Mouse (Mus musculus) intestine, embryonic 16.5 days (tissue): ENCODE measurements around the gene Trp53. TPM values are rescaled to one million over a fixed set of nuclear protein-coding genes. Genes with fewer than 3 reads are reported as not detected.

Experiments used
- ATAC-seq: fragments of 200-750 bp; cut with Nextera tagmentation; 2 replicates; pipeline ENCODE4 v1.8.0; 2017; ENCODE audit warnings: moderate TSS enrichment, moderate library complexity
- H3K27ac ChIP-seq: fragments of 300-500 bp; sonication (generic); 2 replicates; pipeline ENCODE4 v1.5.1; 2014; ENCODE audit warnings: mild to moderate bottlenecking, low read length
- H3K27me3 ChIP-seq: fragments of 300-500 bp; sonication (generic); replicated peaks from 2 replicates; pipeline ENCODE4 v1.6.1; 2014; ENCODE audit warnings: low read length, control low read depth, mixed read lengths; ENCODE audit not compliant: control insufficient read depth, insufficient read depth
- H3K36me3 ChIP-seq: fragments of 300-500 bp; sonication (generic); 2 replicates; pipeline ENCODE4 v1.6.1; 2014; ENCODE audit warnings: low read length, control low read depth; ENCODE audit not compliant: control insufficient read depth, insufficient read depth
- H3K4me1 ChIP-seq: fragments of 300-500 bp; sonication (generic); 2 replicates; pipeline ENCODE4 v1.6.1; 2014; ENCODE audit warnings: low read length, control low read depth, mixed read lengths; ENCODE audit not compliant: control insufficient read depth, insufficient read depth
- H3K4me2 ChIP-seq: fragments of 300-500 bp; sonication (generic); 2 replicates; pipeline ENCODE4 v1.6.1; 2014; ENCODE audit warnings: low read depth, low read length, control low read depth
- H3K4me3 ChIP-seq: fragments of 300-500 bp; sonication (generic); 2 replicates; pipeline ENCODE4 v1.5.1; 2014; ENCODE audit warnings: mild to moderate bottlenecking, low read length
- H3K9ac ChIP-seq: fragments of 300-500 bp; sonication (generic); 2 replicates; pipeline ENCODE4 v1.6.1; 2014; ENCODE audit warnings: low read depth, low read length
- H3K9me3 ChIP-seq: fragments of 300-500 bp; sonication (generic); 2 replicates; pipeline ENCODE4 v1.6.1; 2016; ENCODE audit warnings: low read length, control low read depth; ENCODE audit not compliant: control insufficient read depth
- WGBS: fragments of 180-500 bp; shearing (Covaris S2); extraction: QIAGEN DNeasy Blood & Tissue Kit; methylation state at CpG from one replicate; pipeline ENCODE4 v1.1.7; 2014; 5-methylcytosine and 5-hydroxymethylcytosine counted together
- microRNA counts: library from miRNA; unstranded; fragments of <30 nt; microRNA quantifications from one replicate; lab custom pipeline; 2016
- microRNA-seq: library from miRNA; unstranded; fragments of <30 nt; microRNA quantifications from one replicate; pipeline ENCODE4, GENCODE M21; 2016
- polyA plus RNA-seq: library from polyadenylated mRNA; unstranded; fragments of >200 nt; fragmentation: Nextera tagmentation; extraction: Ambion mirVana; gene quantifications from 2 replicates; pipeline ENCODE4 v1.2.1, GENCODE M21; 2015

Gene Trp53
- polyA plus RNA-seq, 1 experiment from 2014 or later: 148 TPM

DNA sequence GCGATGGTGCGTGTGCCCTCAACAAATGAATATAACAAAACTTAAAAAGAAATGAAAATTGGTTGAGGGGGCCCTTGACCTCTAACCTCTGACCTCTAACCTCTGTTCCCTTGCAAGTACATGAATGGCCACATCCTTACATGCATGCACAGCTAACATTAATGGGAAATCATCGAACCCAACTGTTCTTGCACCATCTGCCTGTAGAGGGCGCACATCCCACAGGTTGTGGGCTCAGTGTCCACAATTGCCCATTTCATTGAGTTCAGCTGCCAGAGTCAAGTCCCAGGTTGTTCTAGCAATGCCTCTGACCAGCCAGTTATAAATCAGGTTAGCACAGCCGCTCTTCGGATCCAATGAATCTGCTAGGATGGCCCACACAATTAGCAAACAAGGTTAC, 48.1 kb downstream of the Trp53 start:
- H3K9ac ChIP-seq: no peak overlapping the region
- H3K4me1 ChIP-seq: no peaks in the 10 kb centered on the region
- ATAC-seq: no peak
- H3K27me3 ChIP-seq: no peaks in the 10 kb centered on the region
- H3K9me3 ChIP-seq: no peaks in the 10 kb centered on the region
- H3K4me3 ChIP-seq: no peak overlapping the region
- WGBS: 36% methylated on average over 6 of the region's 6 CpGs
- H3K27ac ChIP-seq: no peak overlapping the region
- H3K4me2 ChIP-seq: no peak overlapping the region
- H3K36me3 ChIP-seq: no peaks in the 10 kb centered on the region

DNA sequence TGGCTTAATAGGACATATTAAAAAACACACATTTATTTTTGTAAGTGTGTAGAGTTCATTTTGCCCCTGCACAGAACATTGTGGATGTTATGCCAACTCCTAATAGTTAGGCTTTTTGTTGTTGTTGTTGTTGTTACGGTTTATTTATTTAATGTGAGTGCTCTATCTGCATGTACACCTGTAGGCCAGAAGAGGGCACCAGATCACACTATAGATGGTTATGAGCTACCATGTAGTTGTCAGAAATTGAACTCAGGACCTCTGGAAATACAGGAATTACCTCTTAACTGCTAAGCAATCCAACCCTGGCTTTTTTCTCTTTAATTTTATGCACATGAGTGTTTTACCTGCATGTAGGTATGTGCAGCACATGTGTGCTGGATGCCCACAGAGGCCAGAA, 49.6 kb downstream of the Trp53 start:
- Histone ChIP-seq H3K9ac (no peak overlapping the region), H3K36me3 (no peaks in the 10 kb centered on the region), H3K4me2 (no peak overlapping the region), H3K27ac (no peak overlapping the region), H3K27me3 (no peaks in the 10 kb centered on the region), H3K9me3 (no peaks in the 10 kb centered on the region), H3K4me1 (peaks cover 8% of the 10 kb centered on the region), H3K4me3 (no peak overlapping the region)
- 60% methylated on average over 1 of the region's 1 CpGs for WGBS
- ATAC-seq: no peak

DNA sequence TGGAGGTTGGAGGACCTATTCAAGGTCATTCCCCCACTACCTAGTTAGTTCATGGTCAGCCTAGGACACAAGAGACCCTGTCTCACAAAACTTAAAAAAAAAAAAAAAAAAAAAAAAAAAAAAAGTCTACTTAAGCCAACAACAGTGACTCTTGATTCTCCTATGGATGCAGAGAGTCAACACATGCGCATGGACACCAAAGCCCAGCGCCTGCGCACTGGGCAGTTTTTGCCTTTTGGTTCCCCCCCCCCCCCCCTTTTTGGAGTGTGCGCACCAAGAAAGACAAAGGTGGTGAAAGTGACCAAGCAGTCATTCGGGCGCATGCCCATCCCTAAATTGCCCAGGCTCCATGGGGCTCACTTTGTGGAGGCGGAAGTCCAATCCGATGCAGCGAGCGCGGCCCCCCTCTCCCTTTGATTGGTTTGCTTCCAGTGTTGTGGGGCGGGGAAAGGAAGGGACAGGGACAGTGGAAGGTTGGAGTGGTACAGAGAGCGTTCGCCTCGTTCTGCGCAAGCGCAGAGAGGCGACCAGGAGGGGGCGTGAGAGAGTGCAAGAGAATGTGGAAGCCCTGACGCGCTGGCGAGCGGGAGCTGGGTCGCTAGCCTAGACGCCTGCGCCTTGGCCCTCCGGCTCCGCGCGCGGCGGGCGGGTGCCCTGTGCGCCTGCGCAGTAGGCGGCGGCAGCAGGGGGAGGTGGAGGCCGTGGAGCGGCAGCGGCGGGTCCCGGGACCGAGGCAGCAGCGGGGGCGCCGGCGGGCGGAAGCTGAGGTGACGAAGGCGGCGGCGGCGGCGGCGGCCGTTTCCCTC, 52.3 kb downstream of the Trp53 start, which contains the start of gene Fxr2:
Gene Fxr2, plus strand, starts transcription at position 707 of the 806 bp plus-strand sequence.
- Histone ChIP-seq H3K4me3 (peak within 1 kb of the TSS; percentile 100), H3K9ac (peak within 1 kb of the TSS; percentile 98), H3K4me2 (peak within 1 kb of the TSS; percentile 72), H3K36me3 (no peaks in the 10 kb centered on the region), H3K4me1 (peaks cover 16% of the 10 kb centered on the region), H3K27ac (peak within 1 kb of the TSS; percentile 96), H3K27me3 (no peaks in the 10 kb centered on the region), H3K9me3 (no peaks in the 10 kb centered on the region)
- WGBS: under 1% methylated on average over 38 of the region's 56 CpGs
- peak; percentile 99 for ATAC-seq

DNA sequence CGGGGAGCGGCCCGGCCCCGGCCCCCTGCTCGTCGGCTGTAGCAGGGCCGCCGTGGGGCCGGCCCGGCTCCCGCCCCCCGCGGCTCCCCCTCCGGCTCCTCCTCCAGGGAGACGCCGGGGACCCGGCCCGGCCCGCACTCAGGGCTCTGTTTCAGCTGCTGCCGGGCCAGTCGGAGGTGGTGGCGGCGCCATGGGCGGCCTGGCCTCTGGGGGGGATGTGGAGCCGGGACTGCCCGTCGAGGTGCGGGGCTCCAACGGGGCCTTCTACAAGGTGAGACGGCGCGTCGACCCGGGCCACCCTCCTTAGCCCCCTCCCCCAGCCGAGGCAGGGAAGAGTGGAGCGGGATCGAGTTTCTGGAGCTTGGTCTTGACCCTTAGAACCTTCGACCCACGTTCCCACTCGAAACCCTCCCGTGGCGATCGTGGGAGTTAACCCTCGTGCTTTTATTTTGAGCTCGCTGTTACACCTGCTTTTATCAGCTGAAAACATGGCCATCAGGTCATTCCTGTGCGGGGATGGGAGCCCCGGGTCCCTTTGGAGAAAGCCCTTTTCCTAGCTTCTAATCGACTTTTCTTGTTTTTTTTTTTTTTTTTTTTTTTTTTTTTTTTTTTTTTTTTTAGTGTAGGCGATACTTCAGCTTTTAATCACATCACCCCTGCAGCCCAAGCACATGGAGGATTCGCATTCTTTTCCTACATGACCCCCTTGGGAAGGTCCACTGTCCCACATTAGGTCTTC, 53.1 kb downstream of the Trp53 start:
- peak; percentile 73 for ATAC-seq
- H3K27me3 ChIP-seq: no peaks in the 10 kb centered on the region
- H3K4me3 ChIP-seq: peak overlapping the region; percentile 100
- peak overlapping the region; percentile 72 for H3K4me2 ChIP-seq
- no peaks in the 10 kb centered on the region for H3K9me3 ChIP-seq
- H3K9ac ChIP-seq: peak overlapping the region; percentile 98
- H3K36me3 ChIP-seq: no peaks in the 10 kb centered on the region
- under 1% methylated on average over 48 of the region's 50 CpGs for WGBS
- peaks cover 16% of the 10 kb centered on the region for H3K4me1 ChIP-seq
- H3K27ac ChIP-seq: peak overlapping the region; percentile 96

DNA sequence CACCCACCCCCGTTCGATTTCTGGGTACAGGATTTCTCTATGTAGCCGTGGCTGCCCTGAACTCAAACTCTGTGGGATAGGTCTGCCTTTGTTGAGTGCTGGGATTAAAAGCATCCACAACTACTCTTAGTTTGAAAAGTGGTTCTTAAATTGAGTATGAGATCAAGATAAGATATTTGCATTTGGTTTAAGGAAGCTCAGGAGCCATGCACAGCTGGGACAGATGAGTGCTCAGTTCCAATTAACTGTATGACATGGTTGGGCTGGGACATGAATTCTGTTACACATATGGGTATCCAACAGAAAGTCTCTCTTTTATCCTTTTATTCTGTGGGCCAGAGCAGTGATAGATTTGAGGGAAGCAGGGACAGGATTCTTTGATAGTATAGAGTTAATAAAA, 55.3 kb downstream of the Trp53 start:
- whole genome bisulfite sequencing: 66% methylated on average over 3 of the region's 3 CpGs
- no peak for ATAC-seq
- Histone ChIP-seq H3K27me3 (no peaks in the 10 kb centered on the region), H3K4me1 (peaks cover 16% of the 10 kb centered on the region), H3K4me3 (no peak overlapping the region), H3K36me3 (no peaks in the 10 kb centered on the region; the same call in 1 of the 2 replicates), H3K9me3 (no peaks in the 10 kb centered on the region), H3K27ac (no peak overlapping the region), H3K9ac (no peak overlapping the region), H3K4me2 (no peak overlapping the region; the same call in 1 of the 2 replicates)

MicroRNAs encoded within 50 kb of the gene (microRNA counts, 519-probe panel; counts per million panel counts)
- 2,457 counts per million, percentile 60 among the panel's probes with 10 or more counts for microRNA mmu-miR-467f (lab: Ali Mortazavi, UCI)

Small RNA genes within 50 kb of the gene (microRNA-seq; reads per million reads assigned to microRNA genes)
- not detected for gene Mir467f

Other genes starting within 250 kb of the Trp53 start
- gene Rnf227, start 239.9 kb upstream of the Trp53 start, polyA plus RNA-seq: 8.0 and 8.3 TPM in 2 replicates
- 33.4 and 35.5 TPM in 2 replicates for gene Chd3, start 211.0 kb upstream of the Trp53 start, polyA plus RNA-seq
- gene Naa38, start 184.9 kb upstream of the Trp53 start, polyA plus RNA-seq: 168 and 170 TPM in 2 replicates
- 22.6 and 24.0 TPM in 2 replicates for gene Cyb5d1, start 184.7 kb upstream of the Trp53 start, polyA plus RNA-seq
- 30.8 and 31.0 TPM in 2 replicates for gene Tmem88, start 182.1 kb upstream of the Trp53 start, polyA plus RNA-seq
- 17.6 and 18.8 TPM in 2 replicates for gene Kdm6b, start 166.7 kb upstream of the Trp53 start, polyA plus RNA-seq
- gene Dnah2, start 31.2 kb upstream of the Trp53 start, polyA plus RNA-seq: 0.93 and 1.0 TPM in 2 replicates
- gene Efnb3, start 20.2 kb upstream of the Trp53 start, polyA plus RNA-seq: 6.3 and 6.8 TPM in 2 replicates
- 24.5 and 26.6 TPM in 2 replicates for gene Wrap53, start 104 bp upstream of the Trp53 start, polyA plus RNA-seq
- gene Atp1b2, start 25.6 kb downstream of the Trp53 start, polyA plus RNA-seq: 6.6 and 6.8 TPM in 2 replicates
- gene Shbg, start 37.5 kb downstream of the Trp53 start, polyA plus RNA-seq: 0.10 and 0.72 TPM in 2 replicates
- 15.4 and 18.1 TPM in 2 replicates for gene Sat2, start 41.7 kb downstream of the Trp53 start, polyA plus RNA-seq
- 12.1 and 12.6 TPM in 2 replicates for gene Fxr2, start 52.6 kb downstream of the Trp53 start, polyA plus RNA-seq
- not detected in 2 replicates for gene Sox15, start 75.0 kb downstream of the Trp53 start, polyA plus RNA-seq
- 68.3 and 69.9 TPM in 2 replicates for gene Mpdu1, start 82.3 kb downstream of the Trp53 start, polyA plus RNA-seq
- gene Cd68, start 85.8 kb downstream of the Trp53 start, polyA plus RNA-seq: 14.0 and 14.7 TPM in 2 replicates
- 524 and 563 TPM in 2 replicates for gene Eif4a1, start 92.1 kb downstream of the Trp53 start, polyA plus RNA-seq
- gene Senp3, start 101.7 kb downstream of the Trp53 start, polyA plus RNA-seq: 51.8 and 60.3 TPM in 2 replicates
- gene Tnfsf13, start 105.4 kb downstream of the Trp53 start, polyA plus RNA-seq: 0.44 and 0.57 TPM in 2 replicates
- 6.0 and 6.3 TPM in 2 replicates for gene Tnfsf12, start 115.5 kb downstream of the Trp53 start, polyA plus RNA-seq
- 3.0 and 3.3 TPM in 2 replicates for gene Tnfsfm13, start 115.7 kb downstream of the Trp53 start, polyA plus RNA-seq
- gene Polr2a, start 178.3 kb downstream of the Trp53 start, polyA plus RNA-seq: 14.8 and 16.8 TPM in 2 replicates
- 0.13 and 0.16 TPM in 2 replicates for gene Slc35g3, start 181.6 kb downstream of the Trp53 start, polyA plus RNA-seq
- gene Zbtb4, start 185.6 kb downstream of the Trp53 start, polyA plus RNA-seq: 2.3 and 2.4 TPM in 2 replicates
- gene Chrnb1, start 215.6 kb downstream of the Trp53 start, polyA plus RNA-seq: 3.9 and 4.7 TPM in 2 replicates
- gene Fgf11, start 221.5 kb downstream of the Trp53 start, polyA plus RNA-seq: 1.3 and 1.4 TPM in 2 replicates
- 34.6 and 42.7 TPM in 2 replicates for gene Tmem102, start 225.3 kb downstream of the Trp53 start, polyA plus RNA-seq
- not detected in 2 replicates for gene Gm39566, start 234.9 kb downstream of the Trp53 start, polyA plus RNA-seq
- gene Spem2, start 238.1 kb downstream of the Trp53 start, polyA plus RNA-seq: not detected in 2 replicates
- 0.22 TPM in 1 of 2 replicates, not detected in the other for gene Spem1, start 241.8 kb downstream of the Trp53 start, polyA plus RNA-seq